Mouse (Mus musculus) Patski (cell line): Measurements from ENCODE around the gene Fetub. TPM values are rescaled to one million over a fixed set of nuclear protein-coding genes. Genes with fewer than 3 reads are reported as not detected.
A peak's percentile ranks its signal among the peaks of the same experiment; 100 is the strongest.
"Not testable (repeated sequence)": the region's sequence is repeated elsewhere in the genome, so short reads cannot be mapped to it uniquely, and the experiment has no call there.

ENCODE experiments used
- ATAC-seq: fragments of 100-300 bp; one replicate; pipeline ENCODE4 v1.8.0; 2021
- CTCF ChIA-PET: fragments of 350-600 bp; sonication (Branson Sonifier 250); formaldehyde crosslinking; loops from one replicate; lab custom pipeline; 2022; ENCODE audit warnings: inconsistent platforms; lab: Charles Lee
- POLR2A ChIA-PET: fragments of 350-600 bp; sonication (Branson Sonifier 250); formaldehyde crosslinking; loops from one replicate; lab custom pipeline; 2022; ENCODE audit warnings: antibody characterized with exemption, inconsistent platforms; lab: Charles Lee
- DNase-seq: peaks from one replicate; pipeline ENCODE4 v3.0.0-alpha.2; 2011; ENCODE audit warnings: low read depth, low spot score
- H3K27me3 ChIP-seq: fragments of 371-371 bp; one replicate; pipeline ENCODE4 v1.5.1; 2021
- CTCF ChIP-seq: fragments of 100-300 bp; IDR thresholded peaks from one replicate; pipeline ENCODE4 v1.5.1; 2021
- in situ Hi-C: fragments of 300-500 bp; cut with MboI; formaldehyde crosslinking; loops from 3 replicates; pipeline ENCODE4 v1.11.1; 2018; ENCODE audit warnings: low pct_unique_long_range_greater_than_20kb, mixed read lengths
- polyA plus RNA-seq: library from polyadenylated mRNA; unstranded; gene quantifications from one replicate; pipeline ENCODE4 v1.2.3, GENCODE M21; 2021

Gene Fetub
- polyA plus RNA-seq, 1 experiment from 2014 or later: 0.21 TPM

- ATAC-seq: no peak
- CTCF ChIA-PET: interaction anchor here (1.0 kb wide), 1 partner anchor 26 kb away, joined by 3 read pairs; no protein-coding TSS in a partner anchor
Observed at GRCm38 (mm10) chr16:22929575-22929974, 11.4 kb downstream of the Fetub start.

DNA sequence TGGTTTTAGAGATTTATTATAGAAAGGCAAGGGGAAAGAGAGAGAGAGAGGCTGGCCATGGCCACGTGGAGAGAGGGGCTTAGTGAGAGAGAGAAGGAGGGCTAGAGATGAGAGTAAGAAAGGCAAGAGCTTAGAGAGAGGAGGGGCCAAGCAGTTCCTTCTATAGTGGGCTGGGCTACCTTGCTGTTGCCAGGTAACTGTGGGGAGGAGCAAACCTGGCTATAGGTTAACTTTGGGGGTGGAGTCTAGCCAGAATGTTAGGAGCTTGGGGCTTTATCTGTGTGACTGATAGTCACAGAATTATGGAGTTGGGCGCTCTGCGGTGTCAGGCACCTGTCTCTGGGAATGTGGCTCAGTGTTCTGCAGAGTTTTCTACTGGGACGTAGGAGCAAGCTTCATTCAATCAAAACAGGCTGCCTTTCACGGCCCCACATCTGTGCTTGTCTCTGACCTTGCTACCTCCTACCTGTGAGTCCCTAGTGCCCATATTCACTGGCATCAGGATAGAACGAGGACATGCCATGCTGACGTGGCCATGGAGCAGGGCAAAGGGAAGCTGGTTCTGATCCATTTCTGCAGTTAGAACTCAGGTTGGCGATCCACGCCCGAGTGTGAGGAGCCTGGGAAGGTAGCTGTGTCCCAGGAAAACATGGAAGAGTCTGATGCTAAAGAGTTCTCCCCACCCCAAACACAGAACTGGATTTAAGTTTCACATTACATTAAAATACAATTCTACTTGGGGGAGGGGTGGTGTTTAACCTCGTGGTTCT, 13.5 kb downstream of the Fetub start:
- DNase-seq (no peak), ATAC-seq (no peak)
- no peaks in the 10 kb centered on the region for H3K27me3 ChIP-seq
- CTCF ChIA-PET: interaction anchor here (1.4 kb wide), 1 partner anchor 10 kb away, joined by 5 read pairs; no protein-coding TSS in a partner anchor
- TF ChIP-seq CTCF: no peak
- POLR2A ChIA-PET: no interaction called here
- in situ Hi-C loops: no loop called here

More at GRCm38 (mm10) chr16:22929575-22929974, 11.4 kb downstream of the Fetub start:
- POLR2A ChIA-PET: no interaction called here
- no peaks in the 10 kb centered on the region for H3K27me3 ChIP-seq
- no peak for TF ChIP-seq CTCF
- DNase-seq: no peak
- in situ Hi-C loops: no loop called here

DNA sequence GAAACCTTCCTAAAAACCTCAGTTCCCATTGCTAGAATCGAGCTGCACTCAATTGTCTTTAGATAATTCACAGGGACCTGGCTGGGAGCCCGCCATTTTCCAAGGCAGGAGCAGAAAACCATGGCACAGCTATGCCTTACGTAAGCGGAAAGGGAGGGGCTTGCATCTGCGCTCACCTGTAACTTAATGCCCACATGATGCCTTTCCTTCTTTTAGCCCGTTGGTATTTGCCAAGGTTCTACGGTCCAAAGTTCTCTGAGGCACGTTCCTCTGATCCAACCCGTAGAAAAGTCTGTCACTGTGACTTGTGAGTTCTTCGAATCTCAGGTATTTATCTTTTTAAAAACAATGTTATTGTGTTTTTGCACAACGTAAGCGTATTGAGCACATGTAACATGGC, 19.5 kb downstream of the Fetub start:
- no peak for DNase-seq
- ChIA-PET POLR2A (no interaction called here), CTCF (no interaction called here)
- ATAC-seq: no peak
- H3K27me3 ChIP-seq: no peaks in the 10 kb centered on the region
- no peak for TF ChIP-seq CTCF
- in situ Hi-C loops: no loop called here

GRCm38 (mm10) chr16:22938541-22938940, 20.4 kb downstream of the Fetub start:
- no peaks in the 10 kb centered on the region for H3K27me3 ChIP-seq
- ChIA-PET CTCF (interaction anchor here (1.4 kb wide), 1 partner anchor 14 kb away, joined by 3 read pairs; no protein-coding TSS in a partner anchor), POLR2A (no interaction called here)
- TF ChIP-seq CTCF: no peak
- no peak for DNase-seq
- in situ Hi-C loops: no loop called here
- ATAC-seq: no peak

- POLR2A ChIA-PET: no interaction called here
- no peak for TF ChIP-seq CTCF
- DNase-seq (no peak), ATAC-seq (no peak)
- in situ Hi-C loops: no loop called here
- H3K27me3 ChIP-seq: no peaks in the 10 kb centered on the region
- CTCF ChIA-PET: interaction anchor here (1.4 kb wide), 1 partner anchor 13 kb away, joined by 3 read pairs; no protein-coding TSS in a partner anchor
Observed at GRCm38 (mm10) chr16:22939120-22939695, 21.1 kb downstream of the Fetub start.

DNA sequence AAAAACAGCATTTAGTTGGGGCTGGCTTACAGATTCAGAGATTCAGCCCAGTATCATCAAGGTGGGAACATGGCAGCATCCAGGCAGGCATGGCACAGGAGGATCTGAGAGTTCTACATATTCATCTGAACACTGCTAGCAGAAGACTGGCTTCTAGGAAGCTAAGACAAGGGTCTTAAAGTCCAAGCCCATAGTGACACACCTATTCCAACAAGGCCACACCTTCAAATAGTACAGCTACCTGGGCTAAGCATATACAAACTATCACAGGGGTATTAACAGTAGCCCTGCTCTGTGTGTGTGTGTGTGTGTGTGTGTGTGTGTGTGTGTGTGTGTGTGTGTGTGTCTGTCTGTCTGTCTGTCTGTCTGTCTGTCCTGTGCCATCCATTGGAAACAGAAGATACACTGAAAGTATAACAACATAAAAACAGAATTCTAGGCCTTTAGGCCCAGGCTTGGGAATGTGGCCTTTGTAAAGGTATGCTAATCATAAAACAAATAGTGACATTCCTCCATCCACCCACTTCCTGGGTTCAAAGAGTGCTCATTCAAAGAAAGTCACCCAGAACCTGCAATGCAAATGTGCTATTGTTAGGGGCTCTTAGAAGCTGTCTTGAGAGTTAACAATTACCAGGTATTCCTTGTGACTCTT, 23.8 kb downstream of the Fetub start:
- ATAC-seq, H3K27me3 ChIP-seq, POLR2A ChIA-PET, in situ Hi-C loops, CTCF ChIA-PET, DNase-seq: not testable (repeated sequence)

DNA sequence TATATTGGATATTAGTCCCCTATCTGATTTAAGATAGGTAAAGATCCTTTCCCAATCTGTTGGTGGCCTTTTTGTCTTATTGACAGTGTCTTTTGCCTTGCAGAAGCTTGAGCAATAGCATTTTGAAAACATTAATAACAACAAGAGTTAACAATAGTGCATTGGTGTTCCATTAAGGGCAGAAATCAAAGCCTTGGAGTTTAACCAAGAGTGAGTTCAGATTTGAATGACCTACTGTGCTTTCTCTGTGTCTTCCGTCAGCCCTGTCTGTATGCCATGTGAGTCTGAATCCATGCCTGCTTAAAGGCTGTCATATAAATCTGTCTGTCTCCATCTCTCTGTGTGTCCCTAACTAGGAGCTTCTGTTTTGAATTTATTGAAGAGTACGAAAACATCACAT, 29.2 kb downstream of the Fetub start:
- CTCF ChIA-PET: no interaction called here
- POLR2A ChIA-PET: no interaction called here
- TF ChIP-seq CTCF: no peak
- peaks cover 3% of the 10 kb centered on the region for H3K27me3 ChIP-seq
- ATAC-seq (no peak), DNase-seq (no peak)
- in situ Hi-C loops: no loop called here

DNA sequence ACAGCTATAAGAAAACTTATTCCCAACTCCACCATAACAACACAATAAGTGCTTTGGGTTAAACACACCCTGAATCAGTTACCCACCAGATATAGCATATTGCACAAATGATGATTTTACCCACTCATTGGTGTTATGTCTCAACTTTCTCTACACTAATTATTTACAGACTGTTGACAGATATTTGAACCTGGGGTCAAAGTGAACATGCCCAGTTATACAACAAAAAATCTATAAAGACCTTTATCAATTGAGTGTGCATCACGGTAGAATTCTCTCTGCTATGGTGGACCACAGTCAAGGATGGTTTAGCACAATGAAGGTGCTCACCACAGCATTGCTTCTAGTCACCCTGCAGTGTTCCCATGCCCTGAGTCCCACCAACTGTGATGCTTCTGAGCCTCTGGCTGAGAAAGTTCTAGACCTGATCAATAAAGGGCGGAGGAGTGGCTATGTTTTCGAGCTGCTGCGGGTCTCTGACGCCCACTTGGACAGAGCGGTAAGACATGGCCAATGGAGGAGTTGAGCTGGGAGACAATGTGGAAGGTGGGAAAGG, 32.8 kb downstream of the Fetub start, which contains the start of gene Hrg:
Hrg (plus strand) TSS at position 233 of the 556 bp plus-strand sequence.
- no peak for TF ChIP-seq CTCF
- DNase-seq (no peak), ATAC-seq (no peak)
- in situ Hi-C loops: loop anchor here (5.0 to 10.0 kb wide), 2 partner anchors 74 to 386 kb away; no protein-coding TSS in a partner anchor
- ChIA-PET POLR2A (interaction anchor here (0.6 kb wide), 1 partner anchor 35 kb away, joined by 3 read pairs; no protein-coding TSS in a partner anchor), CTCF (no interaction called here)
- H3K27me3 ChIP-seq: peaks cover 3% of the 10 kb centered on the region

DNA sequence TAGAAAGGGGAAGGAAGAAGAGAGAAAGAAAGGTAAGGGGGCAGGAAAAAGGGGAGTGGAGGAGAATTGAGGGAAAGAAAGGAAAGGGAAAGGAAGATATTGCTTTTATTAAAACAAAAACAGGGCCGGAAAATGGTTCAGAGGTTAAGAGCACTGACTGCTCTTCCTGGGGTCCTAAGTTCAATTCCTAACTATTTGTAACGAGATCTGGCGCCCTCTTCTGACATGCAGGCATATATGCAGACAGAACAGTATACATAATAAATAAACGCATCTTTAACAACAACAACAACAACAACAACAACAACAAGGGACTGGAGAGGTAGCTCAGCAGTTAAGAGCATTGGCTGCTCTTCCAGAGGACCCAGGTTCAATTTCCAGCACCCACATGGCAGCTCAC, 34.9 kb downstream of the Fetub start:
- no peak for ATAC-seq
- no peaks in the 10 kb centered on the region for H3K27me3 ChIP-seq
- CTCF ChIA-PET: interaction anchor here (0.9 to 2.3 kb wide), 5 partner anchors 74 to 389 kb away, joined by 3 to 11 read pairs (median 3); no protein-coding TSS in a partner anchor
- in situ Hi-C loops: loop anchor here (5.0 to 10.0 kb wide), 2 partner anchors 76 to 388 kb away; no protein-coding TSS in a partner anchor
- POLR2A ChIA-PET: no interaction called here
- no peak for DNase-seq
- TF ChIP-seq CTCF: peak; percentile 72
